Mouse (Mus musculus): ENCODE measurements around the gene Lamb1.

The Lamb1 gene

GRCm38 (mm10) chr12:31289046-31289445 is 24.0 kb downstream of the Lamb1 start:
- no peak for DNase-seq (ENCODE audit: low spot score)

GRCm38 (mm10) chr12:31290951-31291350 is 25.9 kb downstream of the Lamb1 start:
- DNase-seq (ENCODE audit: low spot score), result no peak

DNA sequence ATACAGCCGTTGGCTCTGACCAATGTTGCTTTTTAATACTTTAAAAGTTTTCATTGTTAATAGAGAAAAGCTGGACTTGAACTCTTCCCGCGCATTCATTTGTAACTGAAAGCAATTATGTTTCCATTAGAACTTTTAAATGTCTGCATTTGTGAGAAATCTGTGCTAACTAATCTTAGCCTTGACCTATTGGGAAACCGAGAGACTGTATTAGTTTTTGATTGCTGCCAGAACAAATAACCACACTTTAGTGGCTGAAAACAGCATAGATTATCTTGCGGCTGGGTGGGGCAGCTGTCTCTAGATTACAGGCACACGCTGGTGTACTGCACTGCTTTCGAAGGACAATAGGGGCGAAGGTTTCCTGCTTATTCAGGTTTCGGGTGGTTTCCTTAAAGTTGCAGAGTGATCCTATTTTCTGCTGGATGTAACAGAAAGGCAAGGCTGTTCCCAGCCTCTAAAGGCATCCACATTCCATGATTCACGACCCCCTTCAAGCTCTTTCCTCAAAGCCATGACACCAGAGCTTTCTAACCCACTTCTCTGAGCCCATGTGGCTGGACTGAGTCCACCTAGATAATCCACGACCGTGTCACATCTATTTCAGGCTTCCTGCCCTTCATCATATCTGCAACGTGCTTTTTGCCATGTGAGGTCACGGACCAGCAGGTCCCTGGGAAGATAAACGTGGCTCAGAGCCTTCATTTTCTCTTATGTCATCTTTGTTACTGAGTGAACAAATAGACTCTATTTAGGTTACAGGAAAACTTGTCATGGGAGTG is 28.5 kb downstream of the Lamb1 start:
- no peak for DNase-seq (ENCODE audit: low spot score)

DNA sequence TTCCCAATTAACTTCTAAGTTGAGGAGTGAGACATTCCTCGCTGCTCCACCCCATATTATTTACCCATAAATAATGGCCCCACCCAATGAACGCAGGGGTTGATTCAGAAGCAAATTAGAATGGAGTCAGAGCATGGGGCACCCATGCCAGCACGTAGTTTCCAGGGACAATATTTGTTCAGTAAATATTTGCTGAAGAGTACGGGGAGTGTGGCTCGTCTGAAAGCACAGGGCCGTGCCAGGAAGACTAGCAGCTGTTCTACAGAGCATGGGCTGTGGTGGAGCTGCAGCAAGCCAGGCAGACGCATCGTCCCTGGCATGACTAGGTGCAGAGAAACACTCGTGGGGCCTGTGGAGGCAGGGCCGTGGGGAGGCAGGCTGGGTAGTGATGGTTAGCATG is 29.5 kb downstream of the Lamb1 start:
- no peak for DNase-seq (ENCODE audit: low spot score)

- peak; percentile 21 for DNase-seq (ENCODE audit: low spot score)
Measured at GRCm38 (mm10) chr12:31294996-31295395, 30.0 kb downstream of the Lamb1 start.

GRCm38 (mm10) chr12:31295505-31295904 is 30.5 kb downstream of the Lamb1 start:
- DNase-seq (ENCODE audit: low spot score), result peak; percentile 53

DNA sequence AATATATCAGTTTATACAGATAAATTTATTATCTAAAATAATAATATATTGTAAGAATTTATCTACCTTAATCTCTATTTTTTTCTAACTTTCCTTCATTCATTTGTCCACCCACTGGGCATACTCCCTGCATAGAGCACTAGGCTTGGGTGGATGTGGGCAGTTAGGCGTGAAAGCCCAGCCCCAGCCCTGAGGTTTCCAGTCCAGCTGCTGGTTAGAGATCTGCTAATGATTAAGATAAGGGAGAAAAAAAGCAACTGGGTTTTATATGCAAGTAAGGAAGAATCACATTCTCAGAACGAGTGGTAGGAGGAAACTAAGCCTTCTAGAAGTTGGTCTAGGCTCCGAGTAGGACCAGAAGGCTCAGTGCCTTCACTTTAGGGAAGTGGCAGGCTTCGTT is 31.1 kb downstream of the Lamb1 start:
- DNase-seq (ENCODE audit: low spot score), result no peak

GRCm38 (mm10) chr12:31298122-31298521 is 33.1 kb downstream of the Lamb1 start:
- DNase-seq (ENCODE audit: low spot score), result no peak

DNA sequence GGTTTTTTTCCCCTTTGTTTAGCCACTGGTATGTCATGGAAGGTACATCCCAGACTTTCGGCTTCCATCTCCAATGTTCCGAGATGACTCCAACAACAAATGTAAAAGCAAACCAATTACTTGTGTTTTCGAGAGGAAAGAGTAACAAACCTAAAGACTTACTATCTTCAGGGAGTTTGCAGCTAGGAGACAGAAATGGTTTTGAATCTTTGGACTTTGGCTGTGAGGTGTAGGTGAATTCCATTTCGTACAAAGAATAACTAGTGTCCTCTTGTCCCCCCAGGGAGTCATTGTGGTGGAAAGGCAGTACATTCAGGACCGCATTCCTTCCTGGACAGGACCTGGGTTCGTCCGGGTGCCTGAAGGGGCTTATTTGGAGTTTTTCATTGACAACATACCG is 33.5 kb downstream of the Lamb1 start:
- no peak for DNase-seq (ENCODE audit: low spot score)

- no peak for DNase-seq (ENCODE audit: low spot score)
Measured at GRCm38 (mm10) chr12:31299126-31299525, 34.1 kb downstream of the Lamb1 start.

DNA sequence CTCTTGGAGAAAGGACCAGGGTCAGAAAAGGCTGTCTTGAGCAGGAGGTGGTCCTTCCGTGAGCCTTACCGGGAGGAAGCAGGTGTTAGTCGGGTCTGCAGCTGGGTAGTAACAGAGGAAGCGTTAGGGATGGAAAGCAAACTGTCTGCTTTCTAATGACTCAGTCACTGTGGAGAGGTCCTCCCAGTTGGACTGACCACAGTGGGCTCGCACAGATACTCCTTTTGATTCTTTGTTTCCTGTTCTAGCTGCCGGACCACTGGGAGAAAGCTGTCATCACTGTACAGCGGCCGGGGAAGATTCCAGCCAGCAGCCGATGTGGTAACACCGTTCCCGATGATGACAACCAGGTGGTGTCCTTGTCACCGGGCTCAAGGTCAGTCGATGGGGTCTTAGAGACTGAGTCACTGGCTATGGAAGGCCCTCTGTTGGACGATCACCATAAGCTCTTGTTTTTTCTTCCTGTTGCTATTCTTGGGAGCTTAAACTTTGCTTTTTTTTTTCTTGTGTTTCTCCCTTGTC is 34.7 kb downstream of the Lamb1 start:
- DNase-seq (ENCODE audit: low spot score), result no peak

GRCm38 (mm10) chr12:31300276-31300675 is 35.2 kb downstream of the Lamb1 start:
- DNase-seq (ENCODE audit: low spot score), result no peak

DNA sequence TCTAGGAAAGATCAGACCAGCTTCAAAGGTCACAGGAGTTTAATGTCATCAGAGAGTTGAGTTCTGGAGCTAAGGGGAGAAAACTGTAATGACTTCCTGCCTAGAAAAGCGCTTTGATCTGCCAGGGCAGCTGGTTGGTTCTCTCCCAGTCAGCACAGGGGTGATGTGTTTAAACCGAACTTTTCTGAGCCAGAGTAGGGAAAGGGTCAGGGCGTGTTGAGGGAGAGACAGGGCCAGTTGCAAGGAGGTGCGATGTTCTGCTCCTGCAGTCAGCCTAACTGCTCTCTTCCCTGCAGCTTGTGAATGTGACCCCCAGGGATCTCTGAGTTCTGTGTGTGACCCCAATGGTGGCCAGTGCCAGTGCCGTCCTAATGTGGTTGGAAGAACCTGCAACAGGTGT is 37.2 kb downstream of the Lamb1 start:
- no peak for DNase-seq (ENCODE audit: low spot score)

GRCm38 (mm10) chr12:31302766-31303511 is 37.9 kb downstream of the Lamb1 start:
- no peak for DNase-seq (ENCODE audit: low spot score)

- no peak for DNase-seq (ENCODE audit: low spot score)
Measured at GRCm38 (mm10) chr12:31306075-31306675, 41.1 kb downstream of the Lamb1 start.

DNA sequence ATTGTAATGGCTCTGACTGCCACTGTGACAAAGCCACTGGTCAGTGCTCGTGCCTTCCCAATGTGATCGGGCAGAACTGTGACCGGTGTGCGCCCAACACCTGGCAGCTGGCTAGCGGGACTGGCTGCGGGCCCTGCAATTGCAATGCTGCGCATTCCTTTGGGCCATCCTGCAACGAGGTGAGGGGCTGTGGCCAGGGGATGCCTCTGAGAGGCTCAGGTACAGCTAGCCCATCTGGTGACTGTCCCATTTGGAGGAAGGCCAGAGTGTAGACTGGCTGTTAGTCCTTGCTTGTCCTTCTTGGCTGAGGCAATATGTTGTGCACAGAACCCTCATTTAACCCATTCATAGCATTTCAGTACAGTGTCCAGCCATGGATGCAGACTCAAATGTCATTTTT is 42.0 kb downstream of the Lamb1 start:
- DNase-seq (ENCODE audit: low spot score), result no peak

- no peak for DNase-seq (ENCODE audit: low spot score)
Measured at GRCm38 (mm10) chr12:31307756-31308155, 42.7 kb downstream of the Lamb1 start.

GRCm38 (mm10) chr12:31310687-31311086 is 45.7 kb downstream of the Lamb1 start:
- DNase-seq (ENCODE audit: low spot score), result peak; percentile 53

GRCm38 (mm10) chr12:31311671-31312265 is 46.7 kb downstream of the Lamb1 start:
- DNase-seq (ENCODE audit: low spot score), result no peak

- DNase-seq (ENCODE audit: low spot score), result no peak
Measured at GRCm38 (mm10) chr12:31312281-31312680, 47.2 kb downstream of the Lamb1 start.

DNA sequence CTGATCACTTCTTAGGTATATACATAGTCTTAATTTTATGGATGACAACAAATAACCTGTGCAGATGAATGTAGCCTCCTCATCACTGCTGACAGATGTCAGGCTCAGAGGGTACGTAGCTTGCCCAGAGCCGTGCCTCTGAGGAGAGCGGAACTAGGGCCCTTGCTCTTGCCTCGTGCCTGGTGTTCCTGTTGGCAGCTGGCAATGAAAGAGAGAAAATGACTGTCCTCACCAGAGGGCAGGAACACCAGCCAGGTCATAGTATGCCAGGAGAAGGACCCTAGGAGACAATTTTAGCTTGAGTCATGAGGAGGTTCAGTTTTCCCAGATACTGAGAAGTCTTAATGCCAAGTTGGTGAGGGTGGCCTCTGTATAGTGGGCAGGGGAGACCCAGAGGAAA is 48.1 kb downstream of the Lamb1 start:
- DNase-seq (ENCODE audit: low spot score), result no peak

GRCm38 (mm10) chr12:31314310-31314709 is 49.3 kb downstream of the Lamb1 start:
- DNase-seq (ENCODE audit: low spot score), result no peak
